Mouse (Mus musculus) testis, adult 2 months (tissue): ENCODE data around the gene Syvn1.

Experiments
- CTCF ChIP-seq: fragments of 200-500 bp; IDR thresholded peaks from 2 replicates; pipeline ENCODE4 v1.5.1; 2012; ENCODE audit warnings: low read depth, mild to moderate bottlenecking, inconsistent platforms, low read length, moderate library complexity; ENCODE audit not compliant: control insufficient read depth, insufficient read depth, insufficient replicate concordance
- POLR2A ChIP-seq: fragments of 200-500 bp; IDR thresholded peaks from 2 replicates; pipeline ENCODE4 v1.6.1; 2012; ENCODE audit warnings: low read depth, mild to moderate bottlenecking, inconsistent platforms, low read length, moderate library complexity; ENCODE audit not compliant: control insufficient read depth

- TF ChIP-seq CTCF (no peak), POLR2A (peak; percentile 75)
Measured at GRCm38 (mm10) chr19:6084478-6085248, 38.3 kb downstream of the Syvn1 start, which contains the start of the genes Zfpl1 and Cdca5.
